ENCODE assay signal across 24 mouse cellular contexts in the genomic region with DNA sequence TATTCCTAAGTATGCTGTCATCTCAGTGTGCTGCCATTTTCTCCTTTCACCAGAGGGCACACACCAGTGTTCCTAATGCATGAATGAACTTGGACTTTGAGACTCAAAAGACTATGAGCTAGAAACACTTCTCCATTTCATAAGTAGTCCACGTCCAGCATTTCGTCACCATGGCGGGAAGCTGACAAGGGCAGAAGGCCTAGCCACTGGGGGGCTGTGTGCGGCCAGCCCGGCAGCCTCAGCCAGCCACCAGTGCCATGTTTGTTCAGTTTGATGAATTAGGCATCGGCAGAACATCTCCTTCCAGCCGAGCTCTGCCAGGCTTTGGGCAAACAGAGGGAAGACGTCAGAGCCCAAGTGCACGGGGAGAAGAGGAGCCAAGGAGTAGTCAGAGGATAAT.
DNase-seq lines count a peak whose midpoint lies in the region; ATAC-seq and TF ChIP-seq lines count a peak whose summit lies in the region.
"Had no signal": no experiment of that assay in that cellular context is flagged by ENCODE, and none has a peak within 500 bp of the region (broad histone marks: within the 10 kb centered on the region; RNA-seq: fewer than 3 reads in every experiment).

No protein-coding gene starts in this region.

- no peaks in the 10 kb centered on the region for H3K27me3 ChIP-seq in hindbrain, embryonic 16.5 days (replicated peaks; ENCODE audit: control insufficient read depth, insufficient read depth, low read length)
- no peaks in the 10 kb centered on the region; the same call in 1 of the 2 replicates for H3K27me3 ChIP-seq in hindbrain, embryonic 12.5 days
- H3K27me3 ChIP-seq in cerebellum, adult 2 months (ENCODE audit: control insufficient read depth, insufficient read depth, low read length), result no peaks in the 10 kb centered on the region
- H3K27me3 ChIP-seq in intestine, postnatal 0 days (replicated peaks; ENCODE audit: control insufficient read depth, insufficient read depth, low read length), result 0 out of 2 replicates have a peak, but pooled peaks cover 3% of the 10 kb centered on the region
- H3K27me3 ChIP-seq: hindbrain, embryonic 13.5 days; intestine, embryonic 15.5 days; limb, embryonic 15.5 days; midbrain, embryonic 15.5 days had no signal

- no peak overlapping the region for H3K4me2 ChIP-seq in hindbrain, embryonic 16.5 days (ENCODE audit: low read length)
- no peak overlapping the region for H3K4me2 ChIP-seq in hindbrain, embryonic 12.5 days (replicated peaks)
- H3K4me2 ChIP-seq in intestine, postnatal 0 days (replicated peaks; ENCODE audit: low read depth), result no peak overlapping the region
- H3K4me2 ChIP-seq: forebrain, embryonic 15.5 days; heart, embryonic 12.5 days; hindbrain, embryonic 13.5 days; intestine, embryonic 15.5 days; limb, embryonic 15.5 days; midbrain, embryonic 15.5 days had no signal

- intact Hi-C loops in left cerebral cortex, postnatal 4 days (cut with DNase I), result no loop called here

- H3K36me3 ChIP-seq in hindbrain, embryonic 16.5 days (ENCODE audit: control insufficient read depth, insufficient read depth, low read length), result no peaks in the 10 kb centered on the region
- H3K36me3 ChIP-seq in hindbrain, embryonic 12.5 days, result no peaks in the 10 kb centered on the region
- no peaks in the 10 kb centered on the region for H3K36me3 ChIP-seq in intestine, postnatal 0 days (ENCODE audit: control insufficient read depth, insufficient read depth)
- H3K36me3 ChIP-seq: embryonic facial prominence, embryonic 10.5 days; forebrain, embryonic 15.5 days; heart, embryonic 12.5 days; hindbrain, embryonic 13.5 days; intestine, embryonic 15.5 days; limb, embryonic 15.5 days; midbrain, embryonic 15.5 days had no signal

- no peak for TF ChIP-seq CTCF in cerebellum, adult 2 months (IDR thresholded peaks at IDR 0.05; ENCODE audit: borderline replicate concordance, insufficient read depth, low read depth, low read length)
- TF ChIP-seq CTCF in intestine, postnatal 0 days (IDR thresholded peaks at IDR 0.05; ENCODE audit: low read depth), result no peak

- ATAC-seq in hindbrain, embryonic 16.5 days, result peak; percentile 31; the same call in 1 of the 2 replicates
- ATAC-seq in hindbrain, embryonic 12.5 days (ENCODE audit: low FRiP score), result no peak
- ATAC-seq in intestine, postnatal 0 days, result no peak
- ATAC-seq: forebrain, embryonic 15.5 days; intestine, embryonic 15.5 days; midbrain, embryonic 15.5 days; Patski had no signal

- TF ChIP-seq POLR2A in cerebellum, adult 2 months (IDR thresholded peaks at IDR 0.05; ENCODE audit: borderline replicate concordance, insufficient read depth, low read length), result no peak

- H3K9me3 ChIP-seq in hindbrain, embryonic 16.5 days (ENCODE audit: control insufficient read depth, low read length), result no peaks in the 10 kb centered on the region
- no peaks in the 10 kb centered on the region for H3K9me3 ChIP-seq in hindbrain, embryonic 12.5 days (replicated peaks)
- H3K9me3 ChIP-seq in intestine, postnatal 0 days (ENCODE audit: control insufficient read depth), result no peaks in the 10 kb centered on the region
- H3K9me3 ChIP-seq: embryonic facial prominence, embryonic 10.5 days; forebrain, embryonic 15.5 days; hindbrain, embryonic 13.5 days; intestine, embryonic 15.5 days; limb, embryonic 15.5 days; midbrain, embryonic 15.5 days had no signal

- H3K4me1 ChIP-seq in hindbrain, embryonic 16.5 days (ENCODE audit: control insufficient read depth, insufficient read depth, low read depth, low read length), result peaks cover 5% of the 10 kb centered on the region
- H3K4me1 ChIP-seq in hindbrain, embryonic 12.5 days, result peaks cover 7% of the 10 kb centered on the region; the same call in 1 of the 2 replicates
- peaks cover 44% of the 10 kb centered on the region for H3K4me1 ChIP-seq in cerebellum, adult 2 months (ENCODE audit: control insufficient read depth, insufficient read depth, low read length)
- no peaks in the 10 kb centered on the region for H3K4me1 ChIP-seq in intestine, postnatal 0 days (replicated peaks; ENCODE audit: control insufficient read depth, insufficient read depth, low read length)
- H3K4me1 ChIP-seq: heart, embryonic 12.5 days; intestine, embryonic 15.5 days; midbrain, embryonic 15.5 days had no signal

- no peak overlapping the region for H3K9ac ChIP-seq in hindbrain, embryonic 16.5 days (ENCODE audit: low read depth, low read length)
- no peak overlapping the region for H3K9ac ChIP-seq in hindbrain, embryonic 12.5 days
- H3K9ac ChIP-seq in intestine, postnatal 0 days (ENCODE audit: low read depth, low read length), result no peak overlapping the region
- H3K9ac ChIP-seq: forebrain, embryonic 15.5 days; heart, embryonic 12.5 days; hindbrain, embryonic 13.5 days; intestine, embryonic 15.5 days; limb, embryonic 15.5 days; midbrain, embryonic 15.5 days had no signal

- no peak overlapping the region for H3K4me3 ChIP-seq in hindbrain, embryonic 16.5 days (ENCODE audit: low read length)
- H3K4me3 ChIP-seq in hindbrain, embryonic 12.5 days, result no peak overlapping the region
- no peak overlapping the region for H3K4me3 ChIP-seq in cerebellum, adult 2 months (replicated peaks; ENCODE audit: insufficient read depth, low read depth, low read length)
- no peak overlapping the region for H3K4me3 ChIP-seq in intestine, postnatal 0 days (ENCODE audit: low read depth, low read length)
- H3K4me3 ChIP-seq: embryonic facial prominence, embryonic 10.5 days; forebrain, embryonic 15.5 days; heart, embryonic 12.5 days; hindbrain, embryonic 13.5 days; intestine, embryonic 15.5 days; limb, embryonic 15.5 days; midbrain, embryonic 15.5 days had no signal

- peak; percentile 75 for DNase-seq in left cerebral cortex, postnatal 4 days
- DNase-seq in left cerebral cortex, adult 8-10 months (ENCODE audit: low spot score in 2 of 2), result no peak
- DNase-seq in cerebellum, adult 2 months, result peak; percentile 56 to 68
- DNase-seq in cerebellum, postnatal 25 days, result peak; percentile 62 to 64
- no peak for DNase-seq in retina, embryonic 14.5 days (ENCODE audit: low spot score)
- DNase-seq: gastrocnemius, postnatal 10 days; heart, adult 11 months; heart, postnatal 10 days; kidney, postnatal 10 days; layer of hippocampus, postnatal 36 days; lung, postnatal 4 days; thymus, adult 2 months had no signal

- no peak overlapping the region for H3K27ac ChIP-seq in hindbrain, embryonic 16.5 days (ENCODE audit: low read depth, low read length)
- H3K27ac ChIP-seq in hindbrain, embryonic 12.5 days, result no peak overlapping the region
- no peak overlapping the region for H3K27ac ChIP-seq in cerebellum, adult 2 months (ENCODE audit: insufficient read depth, low read length)
- H3K27ac ChIP-seq in intestine, postnatal 0 days (ENCODE audit: low read depth, low read length), result no peak overlapping the region
- H3K27ac ChIP-seq: embryonic facial prominence, embryonic 10.5 days; forebrain, embryonic 15.5 days; hindbrain, embryonic 13.5 days; intestine, embryonic 15.5 days; limb, embryonic 15.5 days; midbrain, embryonic 15.5 days; stomach, postnatal 0 days had no signal

- WGBS in hindbrain, embryonic 16.5 days, result 65% methylated on average over 9 of the region's 9 CpGs
- WGBS in hindbrain, embryonic 12.5 days, result 82% methylated on average over 9 of the region's 9 CpGs
- 3% methylated on average over 9 of the region's 9 CpGs for WGBS in cerebellum, adult 2 months
- WGBS in intestine, postnatal 0 days, result 54% methylated on average over 9 of the region's 9 CpGs

Comparison
In these comparisons a context has a peak if more than half of its experiments do, and no peak if none do; other contexts are left out.
1. DNase-seq: peak in left cerebral cortex, postnatal 4 days (single experiment), cerebellum, adult 2 months (2 of 2) and cerebellum, postnatal 25 days (2 of 2); none in left cerebral cortex, adult 8-10 months (0 of 2) and retina, embryonic 14.5 days (single experiment).